Mouse (Mus musculus) retina, postnatal 1 day (tissue): ENCODE measurements around the gene Ctnnb1.

ENCODE experiments used
- DNase-seq: peaks from one replicate; pipeline ENCODE4 v3.0.0-alpha.2; 2012

The Ctnnb1 gene

GRCm38 (mm10) chr9:120963720-120964119 lies 34.7 kb downstream of the Ctnnb1 start:
- DNase-seq = no peak

- no peak for DNase-seq
Measured at GRCm38 (mm10) chr9:120964224-120964623, 35.2 kb downstream of the Ctnnb1 start.

- no peak for DNase-seq
Measured at GRCm38 (mm10) chr9:120965007-120965406, 36.0 kb downstream of the Ctnnb1 start.

GRCm38 (mm10) chr9:120973026-120973515 lies 44.1 kb downstream of the Ctnnb1 start:
- DNase-seq = no peak

- no peak for DNase-seq
Measured at GRCm38 (mm10) chr9:120974209-120974608, 45.2 kb downstream of the Ctnnb1 start.

GRCm38 (mm10) chr9:120976158-120976557 lies 47.1 kb downstream of the Ctnnb1 start:
- peak; percentile 43 for DNase-seq

- no peak for DNase-seq
Measured at GRCm38 (mm10) chr9:120976856-120977255, 47.8 kb downstream of the Ctnnb1 start.

GRCm38 (mm10) chr9:120981777-120982176 lies 52.8 kb downstream of the Ctnnb1 start:
- DNase-seq = no peak

GRCm38 (mm10) chr9:120983849-120984248 lies 54.8 kb downstream of the Ctnnb1 start:
- no peak for DNase-seq

- no peak for DNase-seq
Measured at GRCm38 (mm10) chr9:120984509-120984908, 55.5 kb downstream of the Ctnnb1 start.

GRCm38 (mm10) chr9:120985009-120985408 lies 56.0 kb downstream of the Ctnnb1 start:
- no peak for DNase-seq

- no peak for DNase-seq
Measured at GRCm38 (mm10) chr9:120985524-120985923, 56.5 kb downstream of the Ctnnb1 start.

- DNase-seq = no peak
Measured at GRCm38 (mm10) chr9:120986255-120986654, 57.2 kb downstream of the Ctnnb1 start.

- no peak for DNase-seq
Measured at GRCm38 (mm10) chr9:120986994-120987393, 58.0 kb downstream of the Ctnnb1 start.

GRCm38 (mm10) chr9:120988088-120988487 lies 59.1 kb downstream of the Ctnnb1 start:
- DNase-seq = no peak

GRCm38 (mm10) chr9:120989806-120990700 lies 61.0 kb downstream of the Ctnnb1 start:
- peak; percentile 78 for DNase-seq

- no peak for DNase-seq
Measured at GRCm38 (mm10) chr9:120991801-120992200, 62.8 kb downstream of the Ctnnb1 start.

GRCm38 (mm10) chr9:120993004-120993403 lies 64.0 kb downstream of the Ctnnb1 start:
- DNase-seq = peak; percentile 56

GRCm38 (mm10) chr9:120994223-120995155 lies 65.5 kb downstream of the Ctnnb1 start:
- DNase-seq = no peak

GRCm38 (mm10) chr9:120998696-120999095 lies 69.7 kb downstream of the Ctnnb1 start:
- DNase-seq = no peak

GRCm38 (mm10) chr9:121000641-121001320 lies 71.8 kb downstream of the Ctnnb1 start:
- DNase-seq = no peak

GRCm38 (mm10) chr9:121001681-121002540 lies 72.9 kb downstream of the Ctnnb1 start:
- DNase-seq = no peak
